Mouse (Mus musculus) liver, embryonic 14.5 days (tissue): ENCODE results near the gene Eefsec.

Source experiments
- CTCF ChIP-seq: IDR thresholded peaks from 2 replicates; pipeline ENCODE4 v1.5.1; 2016; ENCODE audit warnings: antibody characterized with exemption, low read depth, control low read depth
- EP300 ChIP-seq: IDR thresholded peaks from 2 replicates; pipeline ENCODE4 v1.6.1; 2016; ENCODE audit warnings: antibody characterized with exemption, low read depth

DNA sequence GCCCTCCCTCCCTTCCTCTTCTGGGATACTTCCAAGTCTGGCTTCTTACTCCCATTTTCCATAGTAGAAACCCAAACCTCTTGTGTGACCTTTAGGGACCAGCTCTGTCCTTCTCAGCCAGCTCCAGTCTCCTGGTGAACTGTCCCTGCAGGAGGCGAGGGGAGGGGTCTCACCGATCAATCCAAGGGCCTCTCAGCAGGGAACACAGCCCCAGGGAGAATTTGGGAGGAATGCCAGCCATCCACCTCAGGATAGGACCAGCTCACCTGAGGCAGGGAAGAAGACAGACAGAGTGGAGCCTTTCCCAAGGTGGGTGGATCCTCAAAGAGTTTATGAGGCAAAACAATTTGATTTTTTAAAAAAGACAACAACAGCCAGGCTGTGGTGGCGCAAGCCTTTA lies 236.2 kb downstream of the Eefsec start:
- no peak for TF ChIP-seq CTCF
- no peak for TF ChIP-seq EP300
